Mouse (Mus musculus) limb, embryonic 14.5 days (tissue): Measurements from ENCODE around the gene Amfr. TPM values are rescaled to one million over a fixed set of nuclear protein-coding genes. Genes with fewer than 3 reads are reported as not detected.

Experiments used
- ATAC-seq: fragments of 200-750 bp; cut with Nextera tagmentation; 2 replicates; pipeline ENCODE4 v1.8.0; 2017; ENCODE audit warnings: low read depth, moderate number of reproducible peaks, moderate TSS enrichment; ENCODE audit not compliant: low FRiP score
- DNase-seq: peaks from one replicate; pipeline ENCODE4 v3.0.0-alpha.2; 2015; ENCODE audit warnings: low spot score
- H3K27ac ChIP-seq: fragments of 300-500 bp; sonication (generic); replicated peaks from 2 replicates; pipeline ENCODE4 v1.5.1; 2014; ENCODE audit warnings: low read depth, mild to moderate bottlenecking, low read length, moderate library complexity, mixed read lengths
- H3K27me3 ChIP-seq: fragments of 300-500 bp; sonication (generic); 2 replicates; pipeline ENCODE4 v1.6.1; 2014; ENCODE audit warnings: low read length, mixed read lengths; ENCODE audit not compliant: control insufficient read depth, insufficient read depth
- H3K36me3 ChIP-seq: fragments of 300-500 bp; sonication (generic); 2 replicates; pipeline ENCODE4 v1.6.1; 2014; ENCODE audit warnings: mild to moderate bottlenecking, low read length, moderate library complexity, mixed read lengths; ENCODE audit not compliant: control insufficient read depth, insufficient read depth
- H3K4me1 ChIP-seq: fragments of 300-500 bp; sonication (generic); 2 replicates; pipeline ENCODE4 v1.6.1; 2014; ENCODE audit warnings: antibody characterized with exemption, low read length, mixed read lengths; ENCODE audit not compliant: control insufficient read depth, insufficient read depth
- H3K4me2 ChIP-seq: fragments of 300-500 bp; sonication (generic); replicated peaks from 2 replicates; pipeline ENCODE4 v1.6.1; 2014; ENCODE audit warnings: low read depth, mild to moderate bottlenecking, low read length, moderate library complexity; ENCODE audit not compliant: severe bottlenecking
- H3K4me3 ChIP-seq: fragments of 300-500 bp; sonication (generic); replicated peaks from 2 replicates; pipeline ENCODE4 v1.5.1; 2014; ENCODE audit warnings: low read length
- H3K9ac ChIP-seq: fragments of 300-500 bp; sonication (generic); 2 replicates; pipeline ENCODE4 v1.6.1; 2014; ENCODE audit warnings: mild to moderate bottlenecking, low read depth, low read length, moderate library complexity; ENCODE audit not compliant: severe bottlenecking
- H3K9me3 ChIP-seq: fragments of 300-500 bp; sonication (generic); 2 replicates; pipeline ENCODE4 v1.6.1; 2016; ENCODE audit warnings: low read length; ENCODE audit not compliant: control insufficient read depth
- POLR2A ChIP-seq: fragments of 200-500 bp; IDR thresholded peaks from 2 replicates; pipeline ENCODE4 v1.8.0; 2012; ENCODE audit warnings: inconsistent platforms, mild to moderate bottlenecking, moderate library complexity, borderline replicate concordance; ENCODE audit not compliant: insufficient read depth, insufficient read length; ENCODE audit errors: extremely low read depth
- WGBS: fragments of 180-500 bp; shearing (Covaris S2); extraction: QIAGEN DNeasy Blood & Tissue Kit; methylation state at CpG from one replicate; pipeline ENCODE4 v1.1.7; 2014; 5-methylcytosine and 5-hydroxymethylcytosine counted together
- polyA plus RNA-seq, 2 experiments: library from polyadenylated mRNA; depleted of rRNA in 1 of 2; stranded (reverse) in 1 of 2; unstranded in 1 of 2; fragments of >200 nt; fragmentation: Nextera tagmentation in 1 of 2; extraction: Ambion mirVana in 1 of 2; gene quantifications; 2 replicates each; pipeline versions ENCODE4 v1.2.1 to v1.2.3; 2012 to 2014

The Amfr gene
- polyA plus RNA-seq, 2 experiments: 56.2 to 56.9 TPM

- Histone ChIP-seq H3K9me3 (no peaks in the 10 kb centered on the region), H3K4me2 (no peak overlapping the region), H3K4me1 (no peaks in the 10 kb centered on the region), H3K36me3 (peaks cover 58% of the 10 kb centered on the region), H3K4me3 (no peak overlapping the region), H3K9ac (no peak overlapping the region), H3K27ac (no peak overlapping the region), H3K27me3 (no peaks in the 10 kb centered on the region)
- no peak for TF ChIP-seq POLR2A
- WGBS: 83% methylated on average over 2 of the region's 2 CpGs
- no peak for DNase-seq
- no peak for ATAC-seq
These were observed 13.7 kb downstream of the Amfr start for GRCm38 (mm10) chr8:93998961-93999360.

GRCm38 (mm10) chr8:93989739-93990138 lies 22.9 kb downstream of the Amfr start:
- Histone ChIP-seq H3K27ac (no peak overlapping the region), H3K27me3 (no peaks in the 10 kb centered on the region), H3K4me3 (no peak overlapping the region), H3K36me3 (peaks cover 44% of the 10 kb centered on the region), H3K9me3 (no peaks in the 10 kb centered on the region), H3K4me2 (no peak overlapping the region), H3K9ac (no peak overlapping the region), H3K4me1 (no peaks in the 10 kb centered on the region)
- ATAC-seq (no peak), DNase-seq (no peak)
- TF ChIP-seq POLR2A: no peak
- 97% methylated on average over 4 of the region's 4 CpGs for WGBS

- no peaks in the 10 kb centered on the region for H3K9me3 ChIP-seq
- no peak overlapping the region for H3K4me2 ChIP-seq
- no peaks in the 10 kb centered on the region for H3K4me1 ChIP-seq
- H3K27me3 ChIP-seq: no peaks in the 10 kb centered on the region
- peaks cover 83% of the 10 kb centered on the region for H3K36me3 ChIP-seq
- no peak overlapping the region for H3K9ac ChIP-seq
- DNase-seq: no peak
- no peak overlapping the region for H3K27ac ChIP-seq
- no peak for ATAC-seq
- H3K4me3 ChIP-seq: no peak overlapping the region
- no peak for TF ChIP-seq POLR2A
- 83% methylated on average over 3 of the region's 3 CpGs for WGBS
These were observed 27.9 kb downstream of the Amfr start for GRCm38 (mm10) chr8:93984731-93985130.

- 85% methylated on average over 3 of the region's 3 CpGs for WGBS
- Histone ChIP-seq H3K9ac (no peak overlapping the region), H3K27me3 (no peaks in the 10 kb centered on the region), H3K27ac (no peak overlapping the region), H3K4me2 (no peak overlapping the region), H3K4me1 (no peaks in the 10 kb centered on the region), H3K36me3 (peaks cover 86% of the 10 kb centered on the region), H3K4me3 (no peak overlapping the region), H3K9me3 (no peaks in the 10 kb centered on the region)
- ATAC-seq (no peak), DNase-seq (no peak)
- no peak for TF ChIP-seq POLR2A
These were observed 28.8 kb downstream of the Amfr start for GRCm38 (mm10) chr8:93983827-93984226.

- no peak overlapping the region for H3K9ac ChIP-seq
- H3K4me2 ChIP-seq: no peak overlapping the region
- no peaks in the 10 kb centered on the region for H3K27me3 ChIP-seq
- H3K4me1 ChIP-seq: no peaks in the 10 kb centered on the region
- no peaks in the 10 kb centered on the region for H3K9me3 ChIP-seq
- DNase-seq: no peak
- H3K27ac ChIP-seq: no peak overlapping the region
- ATAC-seq: no peak
- H3K4me3 ChIP-seq: no peak overlapping the region
- 86% methylated on average over 5 of the region's 5 CpGs for WGBS
- TF ChIP-seq POLR2A: no peak
- H3K36me3 ChIP-seq: peaks cover 93% of the 10 kb centered on the region
These were observed 30.9 kb downstream of the Amfr start for GRCm38 (mm10) chr8:93981679-93982215.

- TF ChIP-seq POLR2A: no peak
- no peak overlapping the region for H3K4me2 ChIP-seq
- ATAC-seq (no peak), DNase-seq (no peak)
- H3K9ac ChIP-seq: no peak overlapping the region
- no peaks in the 10 kb centered on the region for H3K27me3 ChIP-seq
- H3K4me1 ChIP-seq: no peaks in the 10 kb centered on the region
- H3K9me3 ChIP-seq: no peaks in the 10 kb centered on the region
- H3K36me3 ChIP-seq: peaks cover 95% of the 10 kb centered on the region
- WGBS: 93% methylated on average over 4 of the region's 4 CpGs
- no peak overlapping the region for H3K4me3 ChIP-seq
- H3K27ac ChIP-seq: no peak overlapping the region
These were observed 32.5 kb downstream of the Amfr start for GRCm38 (mm10) chr8:93980141-93980540.
